Mouse (Mus musculus): ENCODE data around the gene Zc3h4. TPM values are rescaled to one million over a fixed set of nuclear protein-coding genes. Genes with fewer than 3 reads are reported as not detected.

Zc3h4 gene
- polyA plus RNA-seq, 1 experiment from 2014 or later, result 10.4 TPM

DNA sequence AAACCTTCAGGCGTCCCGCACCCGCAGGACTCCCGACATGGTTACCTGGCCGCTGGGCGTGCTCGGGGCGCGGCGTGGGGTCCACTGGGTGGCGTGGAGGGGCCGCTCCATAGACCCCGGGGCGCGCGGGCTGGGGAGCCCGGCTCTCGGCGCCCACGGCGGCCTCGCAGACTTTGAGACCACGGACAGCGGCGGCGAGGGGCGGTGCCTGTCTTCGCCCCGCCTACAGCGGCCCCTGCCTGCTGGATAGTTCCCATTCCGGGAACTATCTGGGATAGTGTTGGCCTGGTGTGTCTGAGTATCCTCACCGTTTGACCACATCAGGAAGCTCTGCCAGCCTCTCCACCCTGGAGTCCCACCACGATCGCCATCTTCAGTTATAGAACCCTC, 75.9 kb downstream of the Zc3h4 start:
- WGBS, result 2% methylated on average over 34 of the region's 34 CpGs
- H3K4me1 ChIP-seq (ENCODE audit: control insufficient read depth, insufficient read depth, low read length), result peaks cover 18% of the 10 kb centered on the region; the same call in 1 of the 2 replicates
- H3K4me3 ChIP-seq (replicated peaks; ENCODE audit: low read length), result peak overlapping the region; percentile 39
- ATAC-seq (ENCODE audit: insufficient read depth, low FRiP score), result 0 out of 2 replicates have a peak, but pooled peaks have one; percentile 12
- no peak overlapping the region for H3K9ac ChIP-seq (ENCODE audit: low read length)
- H3K4me2 ChIP-seq (ENCODE audit: low read depth, low read length), result peak overlapping the region; percentile 53
- H3K27me3 ChIP-seq (ENCODE audit: control insufficient read depth, insufficient read depth, low read length), result peaks cover 57% of the 10 kb centered on the region
- H3K36me3 ChIP-seq (ENCODE audit: control insufficient read depth, insufficient read depth, low read length), result no peaks in the 10 kb centered on the region
- H3K9me3 ChIP-seq (replicated peaks; ENCODE audit: control insufficient read depth, low read length), result no peaks in the 10 kb centered on the region
- no peak overlapping the region for H3K27ac ChIP-seq (ENCODE audit: low read length)

DNA sequence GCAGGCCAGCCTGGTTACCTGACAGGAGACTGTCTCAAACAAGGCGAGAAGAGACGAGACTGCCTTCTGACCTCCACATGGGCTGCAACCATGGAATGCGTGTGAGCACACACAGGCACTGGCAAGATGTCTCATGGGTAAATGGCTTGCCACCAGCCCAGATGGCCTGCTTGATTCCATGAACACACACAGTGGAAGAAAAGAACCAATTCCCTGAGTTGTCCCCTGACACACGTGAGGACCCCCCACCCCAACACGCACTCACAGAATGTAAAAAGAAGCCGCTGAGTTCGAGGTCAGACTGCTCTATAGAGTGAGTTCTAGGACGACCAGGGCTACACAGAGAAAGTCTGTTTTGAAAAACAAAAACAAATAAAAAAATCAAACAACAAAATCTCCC, 76.9 kb downstream of the Zc3h4 start, which contains the start of gene Npas1:
Npas1 (minus strand) TSS at position 101 of the 400 bp plus-strand sequence.
- H3K4me3 ChIP-seq (replicated peaks; ENCODE audit: low read length), result peak within 1 kb of the TSS; percentile 39
- 84% methylated on average over 8 of the region's 8 CpGs for WGBS
- peaks cover 48% of the 10 kb centered on the region for H3K27me3 ChIP-seq (ENCODE audit: control insufficient read depth, insufficient read depth, low read length)

More for the DNA sequence above, 76.9 kb downstream of the Zc3h4 start, which contains the start of gene Npas1:
- H3K4me2 ChIP-seq (ENCODE audit: low read depth, low read length), result peak within 1 kb of the TSS; percentile 53
- no peak within 1 kb of the TSS for H3K9ac ChIP-seq (ENCODE audit: low read length)
- ATAC-seq (ENCODE audit: insufficient read depth, low FRiP score), result no peak
- H3K36me3 ChIP-seq (ENCODE audit: control insufficient read depth, insufficient read depth, low read length), result no peaks in the 10 kb centered on the region
- no peaks in the 10 kb centered on the region for H3K9me3 ChIP-seq (replicated peaks; ENCODE audit: control insufficient read depth, low read length)
- no peak within 1 kb of the TSS for H3K27ac ChIP-seq (ENCODE audit: low read length)
- H3K4me1 ChIP-seq (ENCODE audit: control insufficient read depth, insufficient read depth, low read length), result peaks cover 18% of the 10 kb centered on the region; the same call in 1 of the 2 replicates

Other genes with a start within 250 kb of the Zc3h4 start
- gene Meis3, start 225.8 kb upstream of the Zc3h4 start, polyA plus RNA-seq (2015; fragmentation: Nextera tagmentation; extraction: Ambion mirVana), result 22.0 and 22.1 TPM in 2 replicates
- gene Dhx34, start 178.9 kb upstream of the Zc3h4 start, polyA plus RNA-seq (2015; fragmentation: Nextera tagmentation; extraction: Ambion mirVana), result 34.3 and 36.6 TPM in 2 replicates
- 0.21 and 0.30 TPM in 2 replicates for gene C5ar2, start 156.8 kb upstream of the Zc3h4 start, polyA plus RNA-seq (2015; fragmentation: Nextera tagmentation; extraction: Ambion mirVana)
- gene C5ar1, start 141.4 kb upstream of the Zc3h4 start, polyA plus RNA-seq (2015; fragmentation: Nextera tagmentation; extraction: Ambion mirVana), result 4.6 and 4.8 TPM in 2 replicates
- 11.8 and 12.8 TPM in 2 replicates for gene Inafm1, start 127.3 kb upstream of the Zc3h4 start, polyA plus RNA-seq (2015; fragmentation: Nextera tagmentation; extraction: Ambion mirVana)
- 16.7 and 18.8 TPM in 2 replicates for gene Ccdc9, start 114.1 kb upstream of the Zc3h4 start, polyA plus RNA-seq (2015; fragmentation: Nextera tagmentation; extraction: Ambion mirVana)
- gene Bbc3, start 92.5 kb upstream of the Zc3h4 start, polyA plus RNA-seq (2015; fragmentation: Nextera tagmentation; extraction: Ambion mirVana), result 3.7 and 4.1 TPM in 2 replicates
- gene Sae1, start 13.1 kb upstream of the Zc3h4 start, polyA plus RNA-seq (2015; fragmentation: Nextera tagmentation; extraction: Ambion mirVana), result 256 and 262 TPM in 2 replicates
- 38.4 and 44.2 TPM in 2 replicates for gene Tmem160, start 51.9 kb downstream of the Zc3h4 start, polyA plus RNA-seq (2015; fragmentation: Nextera tagmentation; extraction: Ambion mirVana)
- gene Npas1, start 76.8 kb downstream of the Zc3h4 start, polyA plus RNA-seq (2015; fragmentation: Nextera tagmentation; extraction: Ambion mirVana), result 0.19 and 0.26 TPM in 2 replicates
- gene Arhgap35, start 214.1 kb downstream of the Zc3h4 start, polyA plus RNA-seq (2015; fragmentation: Nextera tagmentation; extraction: Ambion mirVana), result 10.7 and 11.4 TPM in 2 replicates

Data from stomach, embryonic 16.5 days (tissue).